Mouse (Mus musculus) midbrain, embryonic 11.5 days (tissue): ENCODE measurements at regions not wholly inside any gene's neighbourhood (a gene's known extent, or its start where the extent isn't known, plus 50 kb on each side); places are given as distances from the start of the nearest gene placed in this dataset.

ENCODE experiments used
- ATAC-seq: fragments of 200-750 bp; cut with Nextera tagmentation; 2 replicates; pipeline ENCODE4 v1.8.0; 2017; ENCODE audit warnings: moderate TSS enrichment, moderate library complexity; ENCODE audit not compliant: low FRiP score
- DNase-seq: peaks from one replicate; pipeline ENCODE4 v3.0.0; 2015; ENCODE audit warnings: low spot score; ENCODE audit errors: missing footprints
- H3K27ac ChIP-seq: fragments of 300-500 bp; sonication (generic); 2 replicates; pipeline ENCODE4 v1.5.1; 2014; ENCODE audit warnings: low read depth, low read length
- H3K27me3 ChIP-seq: fragments of 300-500 bp; sonication (generic); 2 replicates; pipeline ENCODE4 v1.6.1; 2014; ENCODE audit warnings: mild to moderate bottlenecking, low read length, moderate library complexity, mixed read lengths; ENCODE audit not compliant: control insufficient read depth, insufficient read depth
- H3K36me3 ChIP-seq: fragments of 300-500 bp; sonication (generic); 2 replicates; pipeline ENCODE4 v1.6.1; 2014; ENCODE audit warnings: mild to moderate bottlenecking, low read length, moderate library complexity, mixed read lengths; ENCODE audit not compliant: control insufficient read depth, insufficient read depth
- H3K4me1 ChIP-seq: fragments of 300-500 bp; sonication (generic); 2 replicates; pipeline ENCODE4 v1.6.1; 2014; ENCODE audit warnings: low read length; ENCODE audit not compliant: control insufficient read depth, insufficient read depth
- H3K4me2 ChIP-seq: fragments of 300-500 bp; sonication (generic); 2 replicates; pipeline ENCODE4 v1.6.1; 2014; ENCODE audit warnings: mild to moderate bottlenecking, moderate library complexity
- H3K4me3 ChIP-seq: fragments of 300-500 bp; sonication (generic); 2 replicates; pipeline ENCODE4 v1.5.1; 2014; ENCODE audit warnings: low read depth, low read length
- H3K9ac ChIP-seq: fragments of 300-500 bp; sonication (generic); 2 replicates; pipeline ENCODE4 v1.6.1; 2014; ENCODE audit warnings: low read length
- H3K9me3 ChIP-seq: fragments of 300-500 bp; sonication (generic); 2 replicates; pipeline ENCODE4 v1.6.1; 2016; ENCODE audit warnings: low read length; ENCODE audit not compliant: control insufficient read depth
- WGBS: fragments of 180-500 bp; shearing (Covaris S2); extraction: QIAGEN DNeasy Blood & Tissue Kit; methylation state at CpG from one replicate; pipeline ENCODE4 v1.1.7; 2014; 5-methylcytosine and 5-hydroxymethylcytosine counted together

DNA sequence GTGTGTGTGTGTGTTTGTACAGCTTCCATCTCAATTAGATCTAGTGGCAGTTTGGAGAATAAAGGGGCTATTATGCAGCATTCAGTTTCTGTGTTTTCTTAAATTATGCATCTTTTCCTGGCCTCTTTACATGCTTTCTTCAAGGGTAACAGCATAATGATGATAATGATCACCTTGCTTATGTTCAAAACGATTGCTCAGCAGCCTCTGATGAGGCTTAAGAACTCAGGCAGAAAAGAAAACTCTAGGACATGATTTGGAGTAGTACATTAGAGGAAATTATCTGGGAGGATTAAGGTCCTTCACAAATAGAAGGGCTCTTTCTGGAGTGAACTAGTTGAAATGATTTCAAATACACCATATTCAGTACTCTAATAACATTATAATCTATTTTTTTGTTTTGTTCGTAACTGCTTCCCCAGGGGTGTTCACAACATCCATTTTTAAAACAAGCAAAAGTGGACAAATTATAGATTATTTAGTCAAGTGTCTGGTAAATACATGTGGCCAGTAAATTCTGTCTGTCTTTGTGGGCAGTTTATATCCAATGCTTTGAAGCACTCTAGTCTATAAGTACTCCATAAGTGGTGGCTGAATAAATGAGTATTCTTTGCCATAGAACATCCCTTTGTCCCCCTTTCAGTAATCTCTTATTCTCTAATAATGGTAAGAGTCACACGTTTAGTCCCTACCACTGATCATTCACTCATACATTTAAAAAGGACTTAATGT lies 526.9 kb upstream of the Kif18a start:
- 68% methylated on average over 3 of the region's 3 CpGs for WGBS
- Histone ChIP-seq H3K9ac (no peak overlapping the region), H3K4me1 (no peaks in the 10 kb centered on the region), H3K4me2 (no peak overlapping the region), H3K27ac (no peak overlapping the region), H3K27me3 (no peaks in the 10 kb centered on the region), H3K9me3 (no peaks in the 10 kb centered on the region), H3K4me3 (no peak overlapping the region), H3K36me3 (no peaks in the 10 kb centered on the region)
- ATAC-seq, result no peak
- DNase-seq, result no peak

DNA sequence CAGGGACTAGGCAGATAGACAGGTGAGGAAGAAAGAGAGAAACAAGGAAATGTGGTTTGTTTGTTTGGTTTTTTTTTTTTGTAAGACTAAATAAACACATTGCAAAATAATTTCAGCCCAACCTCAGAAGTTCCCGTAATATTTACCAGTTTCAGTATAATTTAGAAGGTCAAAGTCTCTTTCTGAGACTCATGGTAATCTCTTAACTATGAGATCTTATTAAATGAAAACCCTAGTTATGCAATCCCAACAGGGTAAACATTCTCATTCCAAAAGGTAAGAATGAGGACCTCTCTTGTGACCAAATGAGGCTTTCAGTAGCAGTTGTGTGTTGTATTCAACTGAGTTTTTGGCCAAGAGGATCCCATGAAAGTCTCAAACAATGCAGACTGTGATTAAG lies 524.7 kb upstream of the Kif18a start:
- H3K4me1 ChIP-seq, result no peaks in the 10 kb centered on the region
- no peak overlapping the region for H3K9ac ChIP-seq
- no peaks in the 10 kb centered on the region for H3K27me3 ChIP-seq
- no peak overlapping the region for H3K4me3 ChIP-seq
- WGBS, result 92% methylated on average over 1 of the region's 1 CpGs
- H3K27ac ChIP-seq, result no peak overlapping the region
- H3K36me3 ChIP-seq, result no peaks in the 10 kb centered on the region
- no peaks in the 10 kb centered on the region for H3K9me3 ChIP-seq
- H3K4me2 ChIP-seq, result no peak overlapping the region
- no peak for DNase-seq
- ATAC-seq, result no peak

DNA sequence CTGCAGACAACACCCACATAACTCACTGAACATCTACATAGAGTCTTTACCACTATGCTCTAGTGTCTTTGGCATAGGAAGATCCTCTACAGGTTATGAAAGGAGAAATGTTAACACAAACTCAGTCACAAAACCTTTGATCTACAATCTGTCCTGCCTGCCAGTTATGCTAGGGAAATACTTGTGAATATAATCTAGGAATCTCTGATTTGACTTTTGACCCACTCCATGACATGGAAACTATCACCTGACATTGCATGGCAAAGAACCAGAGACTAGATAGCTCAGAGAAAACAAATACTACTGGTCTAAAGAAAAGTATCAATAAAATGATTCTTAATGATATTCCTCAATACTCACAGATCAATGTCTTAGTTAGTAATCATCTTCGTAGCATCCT lies 524.3 kb upstream of the Kif18a start:
- no peak overlapping the region for H3K27ac ChIP-seq
- ATAC-seq (no peak), DNase-seq (no peak)
- no peak overlapping the region for H3K9ac ChIP-seq
- H3K4me1 ChIP-seq, result no peaks in the 10 kb centered on the region
- H3K4me3 ChIP-seq, result no peak overlapping the region
- H3K4me2 ChIP-seq, result no peak overlapping the region
- no peaks in the 10 kb centered on the region for H3K36me3 ChIP-seq
- H3K27me3 ChIP-seq, result no peaks in the 10 kb centered on the region
- WGBS, result 93% methylated on average over 1 of the region's 1 CpGs
- H3K9me3 ChIP-seq, result no peaks in the 10 kb centered on the region

DNA sequence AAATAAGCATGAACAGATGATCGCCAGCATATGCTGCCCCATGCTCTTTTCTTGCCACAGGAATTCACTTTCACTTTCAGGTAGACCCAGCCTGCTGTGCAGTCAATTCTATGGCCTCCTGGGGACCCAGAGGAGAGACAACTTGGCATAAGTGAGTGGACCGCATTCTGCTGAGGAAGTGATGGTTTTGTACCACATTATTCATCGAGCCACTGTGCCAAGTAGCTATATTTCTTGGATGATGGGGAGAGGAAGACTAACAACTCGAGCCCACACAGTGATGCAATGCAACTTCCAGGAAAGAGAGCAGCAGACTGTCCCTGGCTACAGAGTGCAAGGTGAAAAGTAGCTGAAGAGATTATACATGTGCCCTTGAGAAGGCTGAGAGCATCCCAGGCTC lies 515.8 kb upstream of the Kif18a start:
- H3K4me1 ChIP-seq, result no peaks in the 10 kb centered on the region
- H3K36me3 ChIP-seq, result no peaks in the 10 kb centered on the region
- H3K9ac ChIP-seq, result no peak overlapping the region
- no peaks in the 10 kb centered on the region for H3K27me3 ChIP-seq
- H3K4me2 ChIP-seq, result no peak overlapping the region
- WGBS, result 90% methylated on average over 4 of the region's 4 CpGs
- ATAC-seq (no peak), DNase-seq (no peak)
- no peak overlapping the region for H3K4me3 ChIP-seq
- no peak overlapping the region for H3K27ac ChIP-seq
- H3K9me3 ChIP-seq, result no peaks in the 10 kb centered on the region

DNA sequence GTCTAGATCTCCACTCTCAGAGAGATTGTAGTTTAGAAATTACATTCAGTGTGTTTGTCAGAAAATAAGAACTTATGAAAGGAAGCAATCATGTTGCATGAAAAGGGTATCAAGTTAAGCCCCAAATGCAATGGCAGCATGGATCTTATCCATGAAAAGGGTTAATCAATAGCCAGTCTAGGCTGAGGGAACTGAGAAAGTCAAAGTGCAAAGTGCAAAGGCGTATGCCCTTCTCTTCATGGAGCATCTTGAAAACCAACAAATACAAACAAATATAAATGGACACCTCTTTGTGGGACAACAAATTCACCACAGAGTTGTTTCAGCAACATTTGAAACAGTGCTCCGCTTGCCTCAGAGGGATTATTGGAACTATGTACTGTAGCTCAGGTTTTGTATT lies 514.1 kb upstream of the Kif18a start:
- no peaks in the 10 kb centered on the region for H3K9me3 ChIP-seq
- no peaks in the 10 kb centered on the region for H3K36me3 ChIP-seq
- WGBS, result 90% methylated on average over 2 of the region's 2 CpGs
- no peak overlapping the region for H3K27ac ChIP-seq
- ATAC-seq, result no peak
- no peak for DNase-seq
- no peaks in the 10 kb centered on the region for H3K27me3 ChIP-seq
- no peak overlapping the region for H3K9ac ChIP-seq
- no peaks in the 10 kb centered on the region for H3K4me1 ChIP-seq
- no peak overlapping the region for H3K4me2 ChIP-seq
- no peak overlapping the region for H3K4me3 ChIP-seq

DNA sequence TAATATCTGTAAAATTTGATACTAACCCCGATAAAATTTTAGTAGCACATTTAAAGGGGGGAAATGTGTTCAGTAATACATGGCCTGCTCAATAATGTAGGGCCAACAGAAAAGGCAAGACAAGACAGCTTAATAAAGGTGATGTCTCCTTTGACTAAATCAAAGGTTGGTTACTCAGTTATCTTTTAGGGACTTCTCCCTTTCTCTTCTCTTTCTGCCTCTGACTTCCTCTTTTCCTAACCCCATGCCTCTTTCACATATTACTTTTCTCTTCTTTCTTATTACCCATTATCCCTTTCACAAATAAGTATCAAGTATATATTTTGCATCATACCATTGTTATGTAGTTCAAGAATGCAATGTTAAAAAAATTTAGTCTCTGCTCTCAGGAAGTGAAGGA lies 510.2 kb upstream of the Kif18a start:
- Histone ChIP-seq H3K9ac (no peak overlapping the region), H3K27ac (no peak overlapping the region), H3K9me3 (no peaks in the 10 kb centered on the region), H3K4me2 (no peak overlapping the region), H3K36me3 (no peaks in the 10 kb centered on the region), H3K27me3 (no peaks in the 10 kb centered on the region), H3K4me3 (no peak overlapping the region), H3K4me1 (no peaks in the 10 kb centered on the region)
- WGBS, result 93% methylated on average over 1 of the region's 1 CpGs
- ATAC-seq (no peak), DNase-seq (no peak)

DNA sequence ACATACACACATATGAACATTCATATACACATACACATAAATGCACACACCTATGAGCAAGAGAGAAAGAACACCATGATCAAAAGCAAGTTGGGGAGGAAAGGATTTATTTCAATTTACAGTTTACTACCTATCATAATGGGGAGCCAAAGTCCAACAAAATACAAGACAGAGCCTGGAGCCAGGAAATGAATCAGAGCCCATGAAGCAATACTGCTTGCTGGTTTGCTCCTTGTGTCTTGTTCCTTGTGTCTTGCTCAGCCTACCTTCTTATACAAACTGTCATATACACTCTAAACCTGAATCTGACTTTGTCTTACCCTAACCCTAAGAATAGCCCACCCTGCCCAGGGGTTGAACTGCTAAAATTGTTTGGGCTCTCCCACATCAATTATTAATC lies 497.1 kb upstream of the Kif18a start:
- Histone ChIP-seq H3K27ac (no peak overlapping the region), H3K9ac (no peak overlapping the region), H3K4me1 (no peaks in the 10 kb centered on the region), H3K9me3 (no peaks in the 10 kb centered on the region), H3K4me2 (no peak overlapping the region), H3K4me3 (no peak overlapping the region), H3K27me3 (no peaks in the 10 kb centered on the region), H3K36me3 (no peaks in the 10 kb centered on the region)
- DNase-seq, result no peak
- ATAC-seq, result no peak

DNA sequence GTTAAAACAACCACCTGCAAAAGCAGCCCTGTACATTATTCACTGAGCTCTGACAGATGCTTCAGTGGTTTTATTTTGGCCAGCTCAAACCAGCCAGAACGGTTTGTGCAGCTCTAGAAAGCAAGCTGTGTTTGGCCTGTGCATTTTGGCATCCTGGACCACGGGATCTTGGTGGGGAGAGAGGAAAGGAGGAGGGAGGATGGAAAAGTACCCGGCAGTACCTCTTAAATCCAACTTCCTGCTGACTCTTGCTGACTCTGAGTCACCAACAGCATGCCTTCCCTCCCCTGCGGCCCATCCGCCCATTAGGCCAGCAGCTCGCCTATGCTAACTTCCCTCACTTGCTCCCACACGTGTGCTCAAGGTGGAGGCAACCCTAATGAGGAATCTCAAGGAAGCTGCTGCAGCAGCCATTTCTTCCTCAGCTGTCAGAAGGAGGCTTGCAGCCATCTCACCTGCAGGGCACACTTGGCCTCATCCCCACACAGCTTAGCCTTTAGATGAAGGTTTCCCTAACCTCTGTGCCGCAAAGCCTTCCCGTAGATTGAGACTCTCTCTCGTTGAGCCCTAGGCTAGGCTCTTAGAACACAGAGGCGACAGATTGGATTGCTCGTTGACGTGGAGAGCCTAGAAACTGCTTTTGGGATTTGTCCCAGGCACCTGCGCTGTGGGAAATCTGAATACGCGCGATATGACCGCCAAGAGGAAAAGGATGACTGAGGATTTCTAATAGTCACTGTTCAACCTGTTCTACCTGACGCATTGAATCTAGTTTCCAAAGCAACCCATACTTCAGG lies 495.2 kb upstream of the Kif18a start:
- Histone ChIP-seq H3K4me1 (no peaks in the 10 kb centered on the region), H3K27ac (no peak overlapping the region), H3K9me3 (no peaks in the 10 kb centered on the region), H3K4me2 (no peak overlapping the region), H3K4me3 (no peak overlapping the region), H3K9ac (no peak overlapping the region), H3K27me3 (no peaks in the 10 kb centered on the region), H3K36me3 (no peaks in the 10 kb centered on the region)
- WGBS, result 87% methylated on average over 19 of the region's 19 CpGs
- DNase-seq (no peak), ATAC-seq (no peak)

DNA sequence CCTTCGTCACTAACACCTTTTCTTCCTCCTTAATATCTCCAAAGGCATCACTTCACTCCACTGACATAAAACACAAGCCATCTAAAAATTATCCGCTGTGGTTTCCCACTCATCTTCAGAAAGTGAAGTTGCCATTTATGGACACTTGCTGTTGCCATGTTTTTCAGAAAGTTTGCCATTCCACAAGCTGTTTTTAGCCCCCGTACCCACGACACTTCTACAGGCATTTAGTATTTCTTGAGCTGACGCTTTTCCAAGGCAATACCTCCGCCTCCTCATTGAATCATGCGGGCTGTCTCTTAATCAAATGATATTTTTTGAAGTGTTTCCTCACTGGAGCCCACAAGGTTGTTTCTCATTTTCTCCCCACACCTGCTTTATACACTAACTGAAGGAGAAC lies 491.4 kb upstream of the Kif18a start:
- H3K27ac ChIP-seq, result no peak overlapping the region
- 89% methylated on average over 7 of the region's 7 CpGs for WGBS
- no peaks in the 10 kb centered on the region for H3K27me3 ChIP-seq
- no peaks in the 10 kb centered on the region for H3K4me1 ChIP-seq
- H3K9ac ChIP-seq, result no peak overlapping the region
- no peak for DNase-seq
- ATAC-seq, result no peak
- H3K4me2 ChIP-seq, result no peak overlapping the region
- no peaks in the 10 kb centered on the region for H3K36me3 ChIP-seq
- H3K4me3 ChIP-seq, result no peak overlapping the region
- H3K9me3 ChIP-seq, result no peaks in the 10 kb centered on the region
